Mouse (Mus musculus): Measurements from ENCODE around the gene Uts2. TPM values are rescaled to one million over a fixed set of nuclear protein-coding genes. Genes with fewer than 3 reads are reported as not detected.

The Uts2 gene
- polyA plus RNA-seq (2017; shearing (Covaris generic)), result not detected

GRCm38 (mm10) chr4:150996797-150997196, at the start of gene Uts2:
Gene Uts2 (plus strand): TSS chr4:150997097.

GRCm38 (mm10) chr4:151044037-151044943, 47.4 kb downstream of the Uts2 start, which contains the start of gene Per3:
Gene Per3 (minus strand): TSS chr4:151044665.

Other genes starting within 250 kb of the Uts2 start
- 24.6 TPM for gene Errfi1, start 143.2 kb upstream of the Uts2 start, polyA plus RNA-seq (2017; shearing (Covaris generic))
- gene Park7, start 82.7 kb upstream of the Uts2 start, polyA plus RNA-seq (2017; shearing (Covaris generic)), result 197 TPM
- gene Tnfrsf9, start 82.5 kb upstream of the Uts2 start, polyA plus RNA-seq (2017; shearing (Covaris generic)), result 12.8 TPM
- 1.4 TPM for gene Per3, start 47.6 kb downstream of the Uts2 start, polyA plus RNA-seq (2017; shearing (Covaris generic))
- 59.7 TPM for gene Vamp3, start 60.9 kb downstream of the Uts2 start, polyA plus RNA-seq (2017; shearing (Covaris generic))
- gene Gm13090, start 92.5 kb downstream of the Uts2 start, polyA plus RNA-seq (2017; shearing (Covaris generic)), result not detected